Mouse (Mus musculus): ENCODE measurements around the gene Slc2a9. TPM values are rescaled to one million over a fixed set of nuclear protein-coding genes. Genes with fewer than 3 reads are reported as not detected.

Gene Slc2a9
- polyA plus RNA-seq, 1 experiment from 2014 or later = 0.62 TPM

DNA sequence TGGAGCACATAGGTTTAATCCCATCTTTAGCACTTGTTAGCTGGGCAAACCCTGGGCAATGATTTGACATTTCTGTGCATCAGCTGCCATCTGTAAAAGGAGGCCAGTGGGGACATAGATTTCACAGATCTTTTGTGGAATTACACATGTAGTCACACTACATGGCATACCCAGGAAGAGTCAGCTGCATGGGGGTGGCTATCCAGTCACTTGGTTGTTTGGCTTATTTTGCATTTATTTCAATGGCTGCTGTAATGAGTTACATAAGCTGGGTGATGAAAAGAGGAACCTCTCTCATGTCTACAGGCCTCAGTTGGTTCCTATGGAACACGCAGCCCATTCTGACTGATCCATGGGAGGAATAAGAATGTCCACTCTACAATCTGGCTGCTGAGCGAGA lies 143.2 kb downstream of the Slc2a9 start:
- Histone ChIP-seq H3K4me3 (ENCODE audit: low read depth, low read length) (no peak overlapping the region), H3K27me3 (ENCODE audit: control insufficient read depth, insufficient read depth, low read length) (no peaks in the 10 kb centered on the region), H3K27ac (replicated peaks) (no peak overlapping the region), H3K36me3 (ENCODE audit: control insufficient read depth, insufficient read depth, low read length) (no peaks in the 10 kb centered on the region), H3K9ac (ENCODE audit: low read length) (no peak overlapping the region), H3K9me3 (ENCODE audit: control insufficient read depth, low read length) (no peaks in the 10 kb centered on the region), H3K4me2 (replicated peaks; ENCODE audit: low read depth) (no peak overlapping the region), H3K4me1 (replicated peaks; ENCODE audit: control insufficient read depth, insufficient read depth) (no peaks in the 10 kb centered on the region)
- DNase-seq (ENCODE audit: low spot score) = no peak
- TF ChIP-seq EP300 (optimal IDR thresholded peaks at IDR 0.05) (no peak), CTCF (IDR thresholded peaks at IDR 0.05; ENCODE audit: low read depth) (no peak)
- no peak for ATAC-seq (ENCODE audit: low FRiP score, low TSS enrichment)
- WGBS = 78% methylated on average over 2 of the region's 2 CpGs

DNA sequence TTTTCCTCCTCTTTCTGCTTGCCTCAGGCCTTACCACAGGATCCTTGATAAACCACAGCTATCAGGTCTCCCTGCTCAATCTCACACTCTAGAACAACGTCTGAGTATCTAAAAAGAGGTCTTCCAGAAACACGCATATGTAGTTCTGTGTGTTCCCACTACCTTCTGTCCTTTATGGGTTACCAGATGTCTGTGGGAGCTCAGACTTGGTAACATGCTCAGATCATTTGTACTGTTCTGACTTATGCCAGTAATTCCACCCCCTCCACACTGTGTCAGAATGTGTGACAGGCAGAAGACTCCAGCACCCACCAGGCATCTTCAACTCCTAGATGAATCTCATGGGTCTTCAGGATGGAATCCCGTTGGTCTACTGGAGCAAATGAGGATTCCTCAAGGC lies 146.0 kb downstream of the Slc2a9 start:
- H3K9ac ChIP-seq (ENCODE audit: low read length) = no peak overlapping the region
- no peak overlapping the region for H3K4me2 ChIP-seq (replicated peaks; ENCODE audit: low read depth)
- H3K36me3 ChIP-seq (ENCODE audit: control insufficient read depth, insufficient read depth, low read length) = no peaks in the 10 kb centered on the region
- no peak overlapping the region for H3K4me3 ChIP-seq (ENCODE audit: low read depth, low read length)
- no peak for ATAC-seq (ENCODE audit: low FRiP score, low TSS enrichment)
- WGBS = 76% methylated on average over 3 of the region's 3 CpGs
- H3K27me3 ChIP-seq (ENCODE audit: control insufficient read depth, insufficient read depth, low read length) = no peaks in the 10 kb centered on the region
- no peak overlapping the region for H3K27ac ChIP-seq (replicated peaks)
- no peaks in the 10 kb centered on the region for H3K4me1 ChIP-seq (replicated peaks; ENCODE audit: control insufficient read depth, insufficient read depth)
- no peaks in the 10 kb centered on the region for H3K9me3 ChIP-seq (ENCODE audit: control insufficient read depth, low read length)
- TF ChIP-seq EP300 (optimal IDR thresholded peaks at IDR 0.05) = no peak
- TF ChIP-seq CTCF (IDR thresholded peaks at IDR 0.05; ENCODE audit: low read depth) = no peak
- DNase-seq (ENCODE audit: low spot score) = no peak

DNA sequence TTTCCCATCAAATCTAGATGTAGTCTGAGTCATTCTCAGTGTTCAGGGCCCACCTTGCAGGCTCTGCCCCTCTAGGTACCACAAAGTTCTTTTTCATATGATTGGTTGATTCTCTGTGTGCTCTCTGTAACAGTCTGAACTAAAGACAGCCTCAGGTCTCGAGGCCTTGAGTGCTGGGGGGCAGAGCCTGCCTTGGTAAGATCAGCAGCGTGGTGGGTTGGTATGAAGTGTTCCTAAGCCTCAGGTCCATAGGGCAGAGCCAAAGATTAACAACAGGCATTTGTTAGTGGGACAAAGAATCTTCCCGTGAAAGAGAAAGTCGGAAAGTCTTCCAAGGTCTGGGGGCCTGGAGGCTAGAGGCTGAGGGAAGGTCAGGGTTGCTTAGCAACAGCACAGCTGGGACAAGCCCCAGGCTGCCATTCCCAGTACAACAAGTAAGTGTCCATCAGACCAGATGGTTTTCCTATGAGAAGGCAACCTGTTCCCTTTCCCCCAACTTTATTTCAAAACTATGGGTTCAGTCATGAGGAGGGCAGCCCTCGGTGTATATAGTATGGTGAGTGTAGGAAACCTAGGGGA lies 152.5 kb downstream of the Slc2a9 start:
- TF ChIP-seq CTCF (IDR thresholded peaks at IDR 0.05; ENCODE audit: low read depth) (no peak), EP300 (optimal IDR thresholded peaks at IDR 0.05) (no peak)
- Histone ChIP-seq H3K36me3 (ENCODE audit: control insufficient read depth, insufficient read depth, low read length) (no peaks in the 10 kb centered on the region), H3K27ac (replicated peaks) (no peak overlapping the region)

DNA sequence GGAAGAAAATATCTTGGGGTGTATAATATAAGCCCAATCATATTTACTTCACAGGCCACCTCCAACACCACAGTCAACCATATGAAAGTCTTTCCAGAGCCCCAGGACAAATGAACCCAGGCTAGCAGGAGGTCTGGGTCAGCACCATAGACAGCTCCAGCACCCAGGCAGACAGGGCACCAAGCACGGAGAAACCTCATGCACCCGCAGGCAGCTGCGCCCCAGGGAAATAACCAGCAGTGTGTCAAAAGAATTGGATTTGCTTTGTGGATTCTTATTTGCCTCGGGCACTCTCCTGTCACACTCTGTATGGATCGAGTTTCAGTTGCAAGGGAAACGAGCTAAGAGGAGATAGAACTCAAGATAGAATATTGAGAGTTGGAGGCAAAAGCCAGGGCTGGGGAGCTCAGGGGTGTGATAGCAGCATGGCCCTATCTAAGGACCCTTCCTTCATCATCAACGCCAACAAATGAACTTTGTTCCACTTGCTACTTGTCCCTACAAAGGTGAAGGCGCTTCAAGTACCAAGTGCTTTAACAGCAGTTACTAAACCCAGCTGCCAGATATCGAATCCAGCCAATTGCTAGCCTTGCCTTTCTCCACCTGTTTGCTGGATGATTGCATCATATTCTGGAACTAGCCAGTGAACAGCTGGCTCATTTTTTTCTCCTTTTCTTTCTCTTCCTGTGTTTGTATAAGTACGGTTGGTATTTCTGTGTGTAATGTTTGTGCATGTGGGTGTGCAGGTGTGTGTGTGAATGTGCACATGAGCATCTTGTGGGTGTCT lies 156.1 kb downstream of the Slc2a9 start:
- Histone ChIP-seq H3K9me3 (ENCODE audit: control insufficient read depth, low read length) (no peaks in the 10 kb centered on the region), H3K4me1 (replicated peaks; ENCODE audit: control insufficient read depth, insufficient read depth) (no peaks in the 10 kb centered on the region), H3K4me2 (replicated peaks; ENCODE audit: low read depth) (no peak overlapping the region), H3K27ac (replicated peaks) (no peak overlapping the region), H3K4me3 (ENCODE audit: low read depth, low read length) (no peak overlapping the region), H3K27me3 (ENCODE audit: control insufficient read depth, insufficient read depth, low read length) (no peaks in the 10 kb centered on the region), H3K9ac (ENCODE audit: low read length) (no peak overlapping the region), H3K36me3 (ENCODE audit: control insufficient read depth, insufficient read depth, low read length) (no peaks in the 10 kb centered on the region)
- DNase-seq (ENCODE audit: low spot score) (peak; percentile 63), ATAC-seq (ENCODE audit: low FRiP score, low TSS enrichment) (no peak)
- TF ChIP-seq EP300 (optimal IDR thresholded peaks at IDR 0.05) (no peak), CTCF (IDR thresholded peaks at IDR 0.05; ENCODE audit: low read depth) (no peak)
- 23% methylated on average over 10 of the region's 10 CpGs for WGBS

More for the DNA sequence above, 152.5 kb downstream of the Slc2a9 start:
- ATAC-seq (ENCODE audit: low FRiP score, low TSS enrichment) (no peak), DNase-seq (ENCODE audit: low spot score) (no peak)
- Histone ChIP-seq H3K27me3 (ENCODE audit: control insufficient read depth, insufficient read depth, low read length) (no peaks in the 10 kb centered on the region), H3K9me3 (ENCODE audit: control insufficient read depth, low read length) (no peaks in the 10 kb centered on the region), H3K9ac (ENCODE audit: low read length) (no peak overlapping the region), H3K4me3 (ENCODE audit: low read depth, low read length) (no peak overlapping the region), H3K4me1 (replicated peaks; ENCODE audit: control insufficient read depth, insufficient read depth) (no peaks in the 10 kb centered on the region), H3K4me2 (replicated peaks; ENCODE audit: low read depth) (no peak overlapping the region)
- WGBS = 46% methylated on average over 5 of the region's 5 CpGs

DNA sequence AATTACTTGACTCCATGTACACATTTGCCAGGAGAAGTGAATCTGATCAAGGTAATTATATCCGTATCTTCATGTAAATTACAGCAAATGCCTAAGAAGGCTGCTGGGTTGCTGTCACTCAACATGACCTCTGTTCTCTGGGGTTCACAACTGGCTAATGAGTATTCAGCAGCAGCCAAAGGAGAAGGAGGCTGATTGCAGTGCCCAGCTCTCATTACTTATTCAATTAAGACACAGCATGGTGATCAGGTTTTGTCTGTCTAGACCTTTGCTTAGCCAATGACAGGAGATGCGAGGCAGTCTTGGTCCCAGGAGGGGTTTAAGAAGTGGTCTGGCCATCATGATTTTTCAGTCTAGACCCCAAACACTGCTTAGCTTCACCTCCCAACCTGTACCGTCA lies 159.8 kb downstream of the Slc2a9 start:
- Histone ChIP-seq H3K9me3 (ENCODE audit: control insufficient read depth, low read length) (no peaks in the 10 kb centered on the region), H3K27ac (replicated peaks) (no peak overlapping the region), H3K4me2 (replicated peaks; ENCODE audit: low read depth) (no peak overlapping the region), H3K36me3 (ENCODE audit: control insufficient read depth, insufficient read depth, low read length) (no peaks in the 10 kb centered on the region), H3K4me1 (replicated peaks; ENCODE audit: control insufficient read depth, insufficient read depth) (no peaks in the 10 kb centered on the region), H3K9ac (ENCODE audit: low read length) (no peak overlapping the region), H3K27me3 (ENCODE audit: control insufficient read depth, insufficient read depth, low read length) (no peaks in the 10 kb centered on the region), H3K4me3 (ENCODE audit: low read depth, low read length) (no peak overlapping the region)
- DNase-seq (ENCODE audit: low spot score) = no peak
- TF ChIP-seq EP300 (optimal IDR thresholded peaks at IDR 0.05) (no peak), CTCF (IDR thresholded peaks at IDR 0.05; ENCODE audit: low read depth) (no peak)
- ATAC-seq (ENCODE audit: low FRiP score, low TSS enrichment) = no peak
- 80% methylated on average over 3 of the region's 3 CpGs for WGBS

DNA sequence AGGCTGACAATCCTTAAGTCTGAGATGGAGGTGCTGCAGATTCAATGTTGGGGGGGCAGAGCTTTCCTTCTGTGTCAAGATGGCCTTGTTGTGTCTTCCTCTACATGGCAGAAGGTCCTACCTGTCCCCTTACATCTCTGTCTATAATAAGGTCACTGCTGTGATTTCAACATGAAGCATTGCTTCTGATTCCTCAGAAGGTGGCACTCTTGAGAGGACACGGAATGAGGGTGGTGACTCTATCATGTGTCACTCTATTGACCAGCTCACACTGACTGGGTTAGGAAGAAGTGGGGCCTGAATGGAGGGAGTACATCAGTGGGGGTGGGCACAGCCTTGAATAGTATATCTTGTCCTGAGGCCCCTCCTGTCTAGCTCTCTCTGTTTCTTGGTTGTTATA lies 168.4 kb downstream of the Slc2a9 start:
- WGBS = 48% methylated on average over 1 of the region's 1 CpGs
- H3K36me3 ChIP-seq (ENCODE audit: control insufficient read depth, insufficient read depth, low read length) = no peaks in the 10 kb centered on the region
- H3K4me1 ChIP-seq (replicated peaks; ENCODE audit: control insufficient read depth, insufficient read depth) = no peaks in the 10 kb centered on the region
- no peak for DNase-seq (ENCODE audit: low spot score)
- no peaks in the 10 kb centered on the region for H3K9me3 ChIP-seq (ENCODE audit: control insufficient read depth, low read length)
- H3K4me2 ChIP-seq (replicated peaks; ENCODE audit: low read depth) = no peak overlapping the region
- no peak overlapping the region for H3K27ac ChIP-seq (replicated peaks)
- TF ChIP-seq EP300 (optimal IDR thresholded peaks at IDR 0.05) (no peak), CTCF (IDR thresholded peaks at IDR 0.05; ENCODE audit: low read depth) (peak; percentile 51)
- no peak overlapping the region for H3K4me3 ChIP-seq (ENCODE audit: low read depth, low read length)
- no peaks in the 10 kb centered on the region for H3K27me3 ChIP-seq (ENCODE audit: control insufficient read depth, insufficient read depth, low read length)
- no peak for ATAC-seq (ENCODE audit: low FRiP score, low TSS enrichment)
- H3K9ac ChIP-seq (ENCODE audit: low read length) = no peak overlapping the region
